Mouse (Mus musculus) bone marrow macrophage, adult 2 months (primary cell): ENCODE data around the gene Ccdc13. TPM values are rescaled to one million over a fixed set of nuclear protein-coding genes. Genes with fewer than 3 reads are reported as not detected.
A peak's percentile ranks its signal among the peaks of the same experiment; 100 is the strongest.

ENCODE experiments used
- H3K27ac ChIP-seq: 2 replicates; pipeline ENCODE4 v1.5.1; 2012; ENCODE audit warnings: low read depth, low read length; ENCODE audit not compliant: insufficient read depth
- H3K4me1 ChIP-seq: 2 replicates; pipeline ENCODE4 v1.6.1; 2012; ENCODE audit warnings: low read length; ENCODE audit not compliant: control insufficient read depth, insufficient read depth
- H3K4me3 ChIP-seq: 2 replicates; pipeline ENCODE4 v1.5.1; 2012; ENCODE audit warnings: mild to moderate bottlenecking, low read length, moderate library complexity; ENCODE audit not compliant: insufficient read depth
- CTCF ChIP-seq: IDR thresholded peaks from 2 replicates; pipeline ENCODE4 v1.5.1; 2012; ENCODE audit warnings: low read depth, mild to moderate bottlenecking, low read length, moderate library complexity
- POLR2A ChIP-seq: IDR thresholded peaks from 2 replicates; pipeline ENCODE4 v1.6.1; 2012; ENCODE audit warnings: mild to moderate bottlenecking, low read depth, low read length, borderline replicate concordance
- polyA plus RNA-seq: library from polyadenylated mRNA; stranded (reverse); fragments of >200 nt; gene quantifications from 2 replicates; pipeline ENCODE4 v1.2.4, GENCODE M21; 2012; ENCODE audit not compliant: missing spikeins, insufficient read depth, insufficient read length

Gene Ccdc13
- polyA plus RNA-seq, 1 experiment: not detected

GRCm38 (mm10) chr9:121762248-121762647 is 77.0 kb downstream of the Ccdc13 start:
- H3K4me3 ChIP-seq: no peak overlapping the region
- H3K4me1 ChIP-seq: no peaks in the 10 kb centered on the region
- H3K27ac ChIP-seq: no peak overlapping the region
- no peak for TF ChIP-seq CTCF
- TF ChIP-seq POLR2A: no peak

GRCm38 (mm10) chr9:121761787-121762186 is 77.5 kb downstream of the Ccdc13 start:
- H3K4me3 ChIP-seq: no peak overlapping the region
- no peak overlapping the region for H3K27ac ChIP-seq
- TF ChIP-seq CTCF (no peak), POLR2A (no peak)
- no peaks in the 10 kb centered on the region for H3K4me1 ChIP-seq

- H3K4me3 ChIP-seq: peak overlapping the region; percentile 57
- H3K4me1 ChIP-seq: no peaks in the 10 kb centered on the region
- TF ChIP-seq POLR2A (no peak), CTCF (no peak)
- H3K27ac ChIP-seq: no peak overlapping the region
Observed at GRCm38 (mm10) chr9:121761091-121761665, 78.1 kb downstream of the Ccdc13 start.

GRCm38 (mm10) chr9:121760271-121761090 is 78.8 kb downstream of the Ccdc13 start:
- Histone ChIP-seq H3K27ac (no peak overlapping the region), H3K4me1 (no peaks in the 10 kb centered on the region), H3K4me3 (peak overlapping the region; percentile 57)
- TF ChIP-seq CTCF: no peak
- no peak for TF ChIP-seq POLR2A

- H3K4me1 ChIP-seq: no peaks in the 10 kb centered on the region
- peak within 1 kb of the TSS; percentile 57 for H3K4me3 ChIP-seq
- H3K27ac ChIP-seq: no peak within 1 kb of the TSS
- TF ChIP-seq CTCF (no peak), POLR2A (no peak)
Observed at GRCm38 (mm10) chr9:121759091-121760081, 79.9 kb downstream of the Ccdc13 start, which contains the start of gene Zfp651. Gene Zfp651 (plus strand): TSS chr9:121759330.

- Histone ChIP-seq H3K4me1 (no peaks in the 10 kb centered on the region), H3K4me3 (no peak overlapping the region), H3K27ac (no peak overlapping the region)
- no peak for TF ChIP-seq POLR2A
- TF ChIP-seq CTCF: no peak
Observed at GRCm38 (mm10) chr9:121757835-121758814, 81.1 kb downstream of the Ccdc13 start.

- H3K27ac ChIP-seq: no peak overlapping the region
- no peaks in the 10 kb centered on the region for H3K4me1 ChIP-seq
- TF ChIP-seq CTCF: no peak
- TF ChIP-seq POLR2A: no peak
- no peak overlapping the region for H3K4me3 ChIP-seq
Observed at GRCm38 (mm10) chr9:121757432-121757831, 81.8 kb downstream of the Ccdc13 start.

GRCm38 (mm10) chr9:121756785-121757184 is 82.5 kb downstream of the Ccdc13 start:
- Histone ChIP-seq H3K27ac (no peak overlapping the region), H3K4me1 (no peaks in the 10 kb centered on the region), H3K4me3 (no peak overlapping the region)
- no peak for TF ChIP-seq CTCF

- Histone ChIP-seq H3K27ac (no peak overlapping the region), H3K4me3 (no peak overlapping the region), H3K4me1 (no peaks in the 10 kb centered on the region)
- TF ChIP-seq POLR2A (no peak), CTCF (no peak)
Observed at GRCm38 (mm10) chr9:121754624-121755023, 84.6 kb downstream of the Ccdc13 start.
